18 mouse cellular contexts compared by ENCODE assay signal in the genomic region with DNA sequence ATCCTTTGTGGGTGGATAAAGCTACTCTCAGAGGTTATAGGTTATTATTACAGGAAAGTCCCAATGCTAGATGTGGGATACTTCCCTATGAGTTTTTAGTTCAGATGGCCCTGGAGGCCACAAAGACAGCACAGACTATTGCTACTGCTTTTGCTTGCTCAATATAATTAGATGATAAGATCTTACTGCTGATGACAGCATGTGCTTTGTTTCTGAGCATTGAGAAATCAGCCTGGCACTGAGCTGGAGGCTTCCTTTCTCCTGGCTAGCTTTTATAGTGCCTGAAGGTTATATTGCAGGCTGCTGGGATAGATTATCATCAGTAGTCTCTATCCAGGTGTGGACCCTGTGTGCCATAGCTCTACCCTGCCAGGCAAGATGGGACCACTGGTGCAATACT. TPM values are rescaled to one million over a fixed set of nuclear protein-coding genes. Genes with fewer than 3 reads are reported as not detected.
DNase-seq lines count a peak whose midpoint lies in the region.
"Had no signal": no experiment of that assay in that cellular context is flagged by ENCODE, and none has a peak within 500 bp of the region (broad histone marks: within the 10 kb centered on the region; RNA-seq: fewer than 3 reads in every experiment).

No protein-coding gene starts in this region.

- intact Hi-C loops in left cerebral cortex, postnatal 25 days (cut with DNase I): no loop called here

- peak; percentile 68 for DNase-seq in adrenal gland, adult 2 months
- no peak for DNase-seq in adrenal gland, postnatal 10 days
- peak; percentile 19 for DNase-seq in lung, postnatal 36 days
- no peak for DNase-seq in lung, postnatal 25 days (ENCODE audit: low spot score)
- peak; percentile 26 to 47 for DNase-seq in adrenal gland, postnatal 36 days
- no peak for DNase-seq in left cerebral cortex, postnatal 25 days (ENCODE audit: low spot score in 2 of 2)
- DNase-seq in gastrocnemius, adult 18-20 months (ENCODE audit: low spot score): no peak
- DNase-seq in layer of hippocampus, adult 9-10 months (ENCODE audit: low spot score): no peak
- DNase-seq: cerebellum, adult 18-20 months; cerebellum, adult 9-11 months; cerebellum, postnatal 36 days; gastrocnemius, postnatal 14 days; heart, adult 11 months; heart, postnatal 10 days; heart, postnatal 4 days had no signal

RNA-seq across cellular contexts. Expression of gene AI429214, which starts 49.4 kb away (rescaled TPM):
- total RNA-seq in adrenal gland, adult 2 months (2021): 1 to 10 TPM; 2.2 to 3.8 TPM
- 0.15 and 0.21 TPM in 2 replicates for polyA plus RNA-seq in adrenal gland, adult 2 months (2012; rRNA removed)
- total RNA-seq in adrenal gland, postnatal 10 days (2021): 1 to 10 TPM; 2.3 to 2.9 TPM
- 1 to 10 TPM; 2.4 to 2.6 TPM for total RNA-seq in adrenal gland, postnatal 36 days (2021)
- total RNA-seq in left cerebral cortex, postnatal 25 days (2021): 1 to 10 TPM; 3.9 to 5.5 TPM
- under 1 TPM in 1 of 2 experiments, not detected in 1; 0.21 TPM for total RNA-seq in gastrocnemius, adult 18-20 months (2021)
- total RNA-seq: CH12.LX had no signal
- polyA plus RNA-seq: erythroblast, embryonic 14.5 days; inflammation-experienced regulatory T-cells, adult 6 months had no signal

Comparison
In these comparisons a context has a peak if more than half of its experiments do, and no peak if none do; other contexts are left out.
1. DNase-seq: peak in adrenal gland, adult 2 months (single experiment), lung, postnatal 36 days (single experiment) and adrenal gland, postnatal 36 days (2 of 2); none in adrenal gland, postnatal 10 days (single experiment), lung, postnatal 25 days (single experiment), left cerebral cortex, postnatal 25 days (0 of 2), gastrocnemius, adult 18-20 months (single experiment) and layer of hippocampus, adult 9-10 months (single experiment).